Mouse (Mus musculus) retina, postnatal 7 days (tissue): ENCODE data around the gene A630076J17Rik.
A peak's percentile ranks its signal among the peaks of the same experiment; 100 is the strongest.

Source experiments
- DNase-seq: peaks from one replicate; pipeline ENCODE4 v3.0.0-alpha.2; 2012; ENCODE audit warnings: low read depth, low spot score

Gene A630076J17Rik

GRCm38 (mm10) chr3:107230527-107230926 lies at the start of gene A630076J17Rik:
Gene A630076J17Rik (plus strand): TSS chr3:107230614.
- no peak for DNase-seq

- DNase-seq: no peak
Observed at GRCm38 (mm10) chr3:107180860-107181259, 49.6 kb upstream of the A630076J17Rik start.

DNA sequence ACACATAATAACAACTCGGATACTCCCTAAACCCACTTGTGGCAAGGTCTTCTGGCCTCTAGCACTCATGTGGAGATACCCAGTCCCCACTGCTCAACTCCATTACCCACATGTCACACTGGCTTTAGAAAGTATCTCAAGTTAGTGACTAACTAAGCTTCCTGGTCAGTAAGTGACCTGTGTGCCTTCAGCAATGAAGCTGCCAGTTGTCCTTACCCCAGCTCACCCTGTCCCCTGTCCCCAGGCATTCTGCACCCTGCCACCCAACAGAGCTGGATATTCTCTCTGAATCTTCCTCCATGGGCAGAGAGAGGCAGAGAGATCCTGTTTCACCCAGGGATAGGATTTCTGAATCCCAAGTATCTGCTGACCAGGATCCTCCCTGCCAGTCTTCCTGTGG lies 47.7 kb upstream of the A630076J17Rik start, which contains the start of gene Kcna10:
Kcna10 (plus strand) TSS at position 301 of the 400 bp plus-strand sequence.
- no peak for DNase-seq

DNA sequence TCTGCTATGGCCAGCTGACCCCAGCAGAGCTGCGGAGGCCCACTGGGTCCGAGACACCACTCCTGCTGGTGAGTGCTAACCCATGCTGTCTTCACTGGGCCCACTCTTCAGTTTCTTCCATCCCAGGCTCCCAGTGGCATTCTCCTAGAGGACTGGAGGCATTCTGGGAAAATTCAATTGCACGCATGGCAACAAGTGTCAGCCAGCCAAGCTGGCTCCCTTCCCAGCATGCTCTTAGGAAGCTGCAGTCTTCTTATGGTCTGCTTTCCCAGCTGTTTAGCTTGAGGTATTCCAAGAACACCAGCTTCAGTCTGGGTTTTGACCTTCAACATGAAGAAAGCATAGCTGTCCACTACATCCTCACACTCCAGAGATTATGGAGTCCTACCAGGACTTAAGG lies 47.2 kb upstream of the A630076J17Rik start:
- no peak for DNase-seq

DNA sequence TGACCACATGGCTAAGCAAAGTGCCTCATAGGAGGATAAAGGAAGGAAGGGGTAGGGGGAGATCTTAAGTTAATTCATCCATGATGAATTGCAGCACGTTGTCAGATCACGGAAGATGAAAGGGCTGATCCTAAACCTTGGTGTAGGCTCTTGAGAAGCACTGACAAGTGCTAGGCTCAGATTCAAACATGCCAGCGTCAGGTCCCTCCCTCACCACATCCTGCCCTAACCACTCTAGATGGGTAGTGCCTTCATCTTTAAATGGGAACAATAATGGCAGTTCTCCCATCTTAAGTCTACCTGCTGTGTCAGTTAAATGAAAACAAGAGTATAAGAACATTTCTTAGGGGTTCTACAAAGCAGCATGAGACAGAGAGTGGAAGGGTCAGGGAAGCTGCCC lies 44.8 kb upstream of the A630076J17Rik start:
- no peak for DNase-seq

DNA sequence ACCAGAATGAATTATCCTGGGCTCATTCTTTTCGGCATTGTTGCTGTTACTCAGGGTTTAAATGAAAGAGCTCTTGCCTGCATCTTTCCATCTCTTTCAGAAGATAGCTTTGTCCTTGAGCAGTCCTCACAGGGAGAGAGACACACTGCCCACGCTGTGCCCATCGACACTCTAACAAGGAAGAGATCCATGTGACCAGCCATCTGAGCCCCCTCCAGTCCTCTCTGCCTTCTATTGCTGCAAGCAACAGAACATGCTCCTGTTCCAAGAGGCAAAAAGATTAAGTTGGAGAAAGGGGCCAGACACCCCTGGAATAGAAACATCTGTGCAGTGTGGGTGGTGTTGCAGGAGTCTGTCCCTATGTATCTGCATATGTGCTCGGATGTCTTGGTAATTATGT lies 43.4 kb upstream of the A630076J17Rik start:
- DNase-seq: no peak

GRCm38 (mm10) chr3:107188226-107188899 lies 42.1 kb upstream of the A630076J17Rik start:
- peak; percentile 45 for DNase-seq

DNA sequence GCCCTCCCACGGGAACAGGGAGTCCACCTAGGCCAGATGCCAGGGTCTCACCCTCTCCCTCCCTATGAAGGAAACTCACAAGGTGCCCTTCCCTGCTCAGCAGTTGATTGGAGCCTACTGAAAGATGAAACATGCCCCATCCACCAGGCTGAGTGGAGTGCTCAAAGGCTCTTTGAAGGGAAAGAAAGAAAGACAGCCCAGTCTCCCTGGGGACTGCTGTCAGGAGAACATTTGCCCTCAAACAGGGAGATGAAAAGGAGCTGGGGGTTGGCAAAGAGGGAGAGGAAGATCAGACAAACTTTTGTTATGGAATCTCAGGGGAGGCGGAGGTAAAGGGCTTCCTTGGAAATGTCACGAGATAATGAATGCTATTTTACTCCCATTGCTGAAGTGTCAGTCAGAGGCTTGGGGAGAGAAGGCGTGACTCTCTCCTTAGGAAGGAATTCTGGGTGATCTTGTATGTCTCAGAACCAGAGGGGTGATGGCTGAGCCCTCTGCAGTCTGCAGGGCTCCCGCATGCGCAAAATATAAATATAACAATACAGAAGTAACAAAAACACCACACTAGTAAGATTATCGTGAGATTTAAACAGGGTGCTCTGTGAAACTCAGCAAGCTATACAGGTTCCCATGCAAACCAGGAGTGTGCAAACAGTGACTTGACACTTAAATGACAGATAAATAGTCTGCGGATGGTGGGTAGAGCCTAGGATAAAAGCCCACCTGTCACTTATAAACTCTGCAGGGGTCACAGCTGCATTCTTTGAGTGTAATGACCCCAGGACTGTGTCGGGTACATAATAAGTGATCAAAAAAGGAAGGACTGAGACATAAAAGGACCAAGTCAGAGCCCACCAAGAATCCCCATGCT lies 28.9 kb upstream of the A630076J17Rik start:
- no peak for DNase-seq

DNA sequence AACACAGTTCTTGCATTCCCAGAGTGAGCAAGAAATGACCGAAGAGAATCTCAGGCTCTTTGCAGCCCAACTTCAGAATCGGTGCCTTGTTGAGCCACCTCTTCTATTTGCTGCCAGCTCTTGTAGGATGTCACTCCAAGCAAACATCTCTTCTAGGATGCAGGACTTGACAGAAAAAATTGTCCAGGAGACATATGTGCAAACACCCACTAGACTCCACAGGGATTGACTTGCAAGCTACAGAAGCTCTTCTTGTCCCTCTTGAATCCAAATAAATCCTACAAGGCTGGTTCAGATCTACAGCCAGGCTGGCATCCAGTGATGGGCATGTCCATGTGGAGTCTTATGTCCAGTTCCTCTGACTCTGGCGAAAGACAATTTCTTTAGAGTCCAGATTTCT lies 26.0 kb upstream of the A630076J17Rik start:
- no peak for DNase-seq

- DNase-seq: no peak
Observed at GRCm38 (mm10) chr3:107205170-107205569, 25.2 kb upstream of the A630076J17Rik start.

DNA sequence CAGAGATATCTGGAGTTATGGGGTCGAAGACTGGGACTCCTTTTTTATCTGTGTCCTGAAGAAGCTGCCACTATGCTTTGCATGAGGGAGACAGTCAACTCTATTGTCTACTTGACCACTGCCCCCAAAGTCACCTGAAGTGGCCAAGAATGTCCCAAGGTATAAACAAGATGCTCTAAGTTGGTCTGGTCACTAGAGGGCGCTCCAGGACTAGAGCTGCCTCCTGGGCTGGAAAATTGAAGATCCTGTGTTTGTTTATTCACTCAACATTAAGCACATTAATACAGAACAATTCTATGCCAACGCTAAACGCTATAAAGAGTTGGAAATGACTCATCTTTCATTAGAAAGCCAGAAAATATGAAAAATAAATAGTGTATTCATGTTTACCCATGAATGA lies 24.4 kb upstream of the A630076J17Rik start:
- peak; percentile 42 for DNase-seq

GRCm38 (mm10) chr3:107206490-107207150 lies 23.8 kb upstream of the A630076J17Rik start:
- DNase-seq: no peak

DNA sequence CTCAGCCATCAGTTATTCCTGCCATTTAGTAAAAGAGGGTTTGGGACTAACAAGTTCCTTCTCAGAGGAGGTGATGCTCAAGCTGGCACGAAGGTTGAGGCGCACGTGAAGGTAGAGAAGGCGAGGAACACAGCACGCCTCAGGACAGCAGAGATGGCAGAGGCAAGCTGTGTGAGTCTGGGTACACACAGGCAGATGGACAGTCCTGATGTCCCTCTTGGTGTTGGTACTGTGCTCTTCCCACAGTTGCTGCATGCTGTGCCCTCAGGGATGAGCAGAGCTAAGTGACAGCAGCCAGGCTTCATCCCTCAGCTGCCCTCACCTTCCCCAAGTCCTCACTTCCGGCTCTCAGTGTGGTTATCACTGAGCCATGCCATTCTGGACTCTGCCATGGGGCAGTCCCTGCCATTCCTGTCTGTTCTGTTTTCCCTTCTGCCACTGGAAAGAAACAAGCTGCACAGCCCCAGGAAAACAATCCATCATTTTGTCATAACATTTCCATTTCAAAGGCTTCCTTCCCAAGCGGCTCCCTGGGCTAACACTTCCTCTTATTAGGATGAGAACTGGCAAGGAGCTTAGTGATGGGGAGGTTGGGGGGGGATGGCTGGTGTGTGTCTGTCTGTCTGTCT lies 22.7 kb upstream of the A630076J17Rik start:
- DNase-seq: no peak

DNA sequence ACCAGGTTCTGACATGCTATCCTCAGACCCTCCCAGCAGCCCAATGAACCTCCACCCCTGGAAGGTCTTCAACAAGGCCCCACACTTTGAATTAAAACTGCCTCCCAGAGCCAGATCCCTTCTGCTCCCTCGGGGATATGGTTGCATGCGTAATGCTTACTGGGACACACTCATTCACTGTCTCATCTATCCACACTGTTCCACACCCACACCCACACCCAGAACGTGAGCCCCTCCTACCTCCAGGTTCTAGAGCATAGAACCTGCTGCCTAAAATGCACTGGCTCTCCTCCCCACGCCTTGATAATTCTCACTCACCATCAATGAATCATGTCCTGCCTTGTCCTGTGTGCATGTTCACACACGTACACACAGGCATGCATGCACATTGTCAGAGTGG lies 15.8 kb upstream of the A630076J17Rik start:
- DNase-seq: no peak

- DNase-seq: no peak
Observed at GRCm38 (mm10) chr3:107216400-107217100, 13.9 kb upstream of the A630076J17Rik start.

DNA sequence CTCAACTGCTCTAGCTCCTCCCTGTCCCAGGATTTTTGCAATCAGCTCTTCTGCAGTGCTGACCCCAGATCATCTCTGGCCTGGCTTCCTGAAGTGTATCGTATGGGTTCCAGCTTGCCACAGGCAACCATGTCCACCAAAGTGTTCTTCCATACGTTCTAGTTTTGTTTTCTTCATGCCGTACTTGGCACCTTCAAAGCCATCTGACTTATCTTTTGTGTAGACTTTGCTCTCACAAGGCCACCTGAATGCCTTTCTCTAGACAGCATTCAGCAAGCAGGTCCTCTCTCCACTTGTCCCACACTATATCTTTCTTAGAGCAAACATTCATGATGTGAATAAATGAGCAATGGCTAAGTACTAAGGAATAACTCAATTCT lies 13.3 kb upstream of the A630076J17Rik start:
- DNase-seq: no peak

DNA sequence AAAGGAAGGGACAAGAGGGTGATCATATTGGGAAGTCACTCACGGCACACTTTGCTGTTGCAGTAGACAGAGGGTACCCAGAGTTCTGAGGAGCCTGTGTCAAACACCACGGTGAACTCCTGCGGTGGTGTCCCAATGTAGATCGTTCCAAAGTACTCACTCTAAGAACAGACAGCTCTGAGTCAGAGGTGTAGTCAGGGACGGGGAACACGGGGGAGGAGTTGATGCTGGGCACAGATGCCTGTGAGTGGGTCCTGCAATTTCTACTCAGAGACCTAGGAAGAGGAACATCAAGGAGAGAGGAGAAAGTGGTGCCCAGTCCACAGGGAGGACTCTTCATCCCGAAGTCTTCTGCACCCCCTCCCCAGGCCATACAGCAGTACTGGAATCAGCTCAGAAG lies 11.8 kb upstream of the A630076J17Rik start:
- no peak for DNase-seq

GRCm38 (mm10) chr3:107221608-107222007 lies 8.8 kb upstream of the A630076J17Rik start, which contains the start of gene Cym:
Gene Cym (minus strand): TSS chr3:107221732.
- no peak for DNase-seq

- DNase-seq: no peak
Observed at GRCm38 (mm10) chr3:107223230-107223629, 7.2 kb upstream of the A630076J17Rik start.

GRCm38 (mm10) chr3:107225820-107226219 lies 4.6 kb upstream of the A630076J17Rik start:
- DNase-seq: no peak

GRCm38 (mm10) chr3:107229221-107229620 lies 1.2 kb upstream of the A630076J17Rik start:
- DNase-seq: no peak
